Mouse (Mus musculus) thymus, postnatal 14 days (tissue): ENCODE results near the gene Lancl1.

ENCODE experiments used
- DNase-seq: peaks from one replicate; pipeline ENCODE4 v3.0.0; 2021

Gene Lancl1

GRCm38 (mm10) chr1:67014205-67014604, 24.5 kb downstream of the Lancl1 start:
- DNase-seq, result no peak

- no peak for DNase-seq
These were observed 28.2 kb downstream of the Lancl1 start for GRCm38 (mm10) chr1:67010520-67010919.

GRCm38 (mm10) chr1:67003699-67004098, 35.0 kb downstream of the Lancl1 start:
- DNase-seq, result no peak

- DNase-seq, result no peak
These were observed 36.4 kb downstream of the Lancl1 start for GRCm38 (mm10) chr1:67002226-67002625.

- no peak for DNase-seq
These were observed 37.3 kb downstream of the Lancl1 start for GRCm38 (mm10) chr1:67001367-67001766.

GRCm38 (mm10) chr1:67000484-67000883, 38.2 kb downstream of the Lancl1 start:
- no peak for DNase-seq

- no peak for DNase-seq
These were observed 40.1 kb downstream of the Lancl1 start for GRCm38 (mm10) chr1:66998601-66999000.

GRCm38 (mm10) chr1:66998188-66998587, 40.5 kb downstream of the Lancl1 start:
- no peak for DNase-seq

- no peak for DNase-seq
These were observed 41.9 kb downstream of the Lancl1 start for GRCm38 (mm10) chr1:66996819-66997218.

- DNase-seq, result no peak
These were observed 45.9 kb downstream of the Lancl1 start for GRCm38 (mm10) chr1:66992764-66993163.

- DNase-seq, result peak; percentile 7
These were observed 51.0 kb downstream of the Lancl1 start for GRCm38 (mm10) chr1:66987558-66988190.

- DNase-seq, result no peak
These were observed 52.8 kb downstream of the Lancl1 start for GRCm38 (mm10) chr1:66985906-66986305.

GRCm38 (mm10) chr1:66985129-66985698, 53.5 kb downstream of the Lancl1 start:
- no peak for DNase-seq

- no peak for DNase-seq
These were observed 58.5 kb downstream of the Lancl1 start for GRCm38 (mm10) chr1:66980129-66980528.

- DNase-seq, result no peak
These were observed 63.2 kb downstream of the Lancl1 start for GRCm38 (mm10) chr1:66975456-66975855.

- DNase-seq, result no peak
These were observed 73.8 kb downstream of the Lancl1 start for GRCm38 (mm10) chr1:66964857-66965256.

GRCm38 (mm10) chr1:66960536-66961243, 78.0 kb downstream of the Lancl1 start:
- DNase-seq, result no peak

- DNase-seq, result no peak
These were observed 81.3 kb downstream of the Lancl1 start for GRCm38 (mm10) chr1:66957361-66957760.

GRCm38 (mm10) chr1:66951086-66951485, 87.6 kb downstream of the Lancl1 start:
- no peak for DNase-seq
